Mouse (Mus musculus): ENCODE results near the gene Pank4. TPM values are rescaled to one million over a fixed set of nuclear protein-coding genes. Genes with fewer than 3 reads are reported as not detected.

Pank4 gene
- polyA plus RNA-seq, 2 experiments = 19.5 to 32.5 TPM

GRCm38 (mm10) chr4:154961911-154962310 lies 2.0 kb upstream of the Pank4 start:
- H3K4me3 ChIP-seq (ENCODE audit: insufficient read depth in 1 of 2, low read depth in 2 of 2, low read length in 2 of 2) = peak overlapping the region in 1 of 2 experiments; percentile 1; a peak in 1 of 4 replicates
- H3K9ac ChIP-seq (replicated peaks) = no peak overlapping the region
- H3K27ac ChIP-seq = no peak overlapping the region
- ATAC-seq (ENCODE audit: insufficient read depth) (no peak), DNase-seq (ENCODE audit: low read depth in 3 of 3, low spot score in 3 of 3) (no peak)
- H3K9me3 ChIP-seq (ENCODE audit: control insufficient read depth, low read length) = no peaks in the 10 kb centered on the region
- H3K27me3 ChIP-seq (ENCODE audit: control insufficient read depth, insufficient read depth, low read length) = peaks cover 66% of the 10 kb centered on the region
- TF ChIP-seq CTCF (IDR thresholded peaks at IDR 0.05; ENCODE audit: low read depth) (no peak), EP300 (IDR thresholded peaks at IDR 0.05; ENCODE audit: low read depth) (no peak)
- H3K36me3 ChIP-seq (replicated peaks; ENCODE audit: control insufficient read depth, insufficient read depth, low read depth) = peaks cover 11% of the 10 kb centered on the region
- H3K4me1 ChIP-seq (replicated peaks; ENCODE audit: control insufficient read depth in 2 of 2, insufficient read depth in 2 of 2, low read length in 1 of 2) = peaks cover 11 to 18% of the 10 kb centered on the region in 2 experiments
- H3K4me2 ChIP-seq (ENCODE audit: low read depth) = no peak overlapping the region
- WGBS (ENCODE audit: insufficient replicate concordance) = 19% methylated on average over 13 of the region's 13 CpGs

GRCm38 (mm10) chr4:154962683-154963082 lies 1.2 kb upstream of the Pank4 start:
- TF ChIP-seq CTCF (IDR thresholded peaks at IDR 0.05; ENCODE audit: low read depth) (no peak), EP300 (IDR thresholded peaks at IDR 0.05; ENCODE audit: low read depth) (no peak)
- Histone ChIP-seq H3K9ac (replicated peaks) (no peak overlapping the region), H3K27ac (no peak overlapping the region), H3K36me3 (replicated peaks; ENCODE audit: control insufficient read depth, insufficient read depth, low read depth) (peaks cover 18% of the 10 kb centered on the region), H3K9me3 (ENCODE audit: control insufficient read depth, low read length) (no peaks in the 10 kb centered on the region), H3K27me3 (ENCODE audit: control insufficient read depth, insufficient read depth, low read length) (peaks cover 58% of the 10 kb centered on the region), H3K4me3 (ENCODE audit: insufficient read depth in 1 of 2, low read depth in 2 of 2, low read length in 2 of 2) (no peak overlapping the region), H3K4me1 (replicated peaks; ENCODE audit: control insufficient read depth in 2 of 2, insufficient read depth in 2 of 2, low read length in 1 of 2) (peaks cover 11 to 18% of the 10 kb centered on the region in 2 experiments), H3K4me2 (ENCODE audit: low read depth) (no peak overlapping the region)
- DNase-seq (ENCODE audit: low read depth in 3 of 3, low spot score in 3 of 3) (no peak), ATAC-seq (ENCODE audit: insufficient read depth) (no peak)
- WGBS (ENCODE audit: insufficient replicate concordance) = 68% methylated on average over 7 of the region's 7 CpGs

- H3K4me1 ChIP-seq (replicated peaks; ENCODE audit: control insufficient read depth in 2 of 2, insufficient read depth in 2 of 2, low read length in 1 of 2) = peaks cover 11 to 18% of the 10 kb centered on the region in 2 experiments
- peak overlapping the region; percentile 48 for H3K9ac ChIP-seq (replicated peaks)
- WGBS (ENCODE audit: insufficient replicate concordance) = 48% methylated on average over 11 of the region's 11 CpGs
- TF ChIP-seq CTCF (IDR thresholded peaks at IDR 0.05; ENCODE audit: low read depth) = no peak
- no peak for TF ChIP-seq EP300 (IDR thresholded peaks at IDR 0.05; ENCODE audit: low read depth)
- no peak overlapping the region for H3K27ac ChIP-seq
- H3K4me3 ChIP-seq (ENCODE audit: insufficient read depth in 1 of 2, low read depth in 2 of 2, low read length in 2 of 2) = peak overlapping the region; percentile 92 to 93
- H3K9me3 ChIP-seq (ENCODE audit: control insufficient read depth, low read length) = no peaks in the 10 kb centered on the region
- peak overlapping the region; percentile 96 for H3K4me2 ChIP-seq (ENCODE audit: low read depth)
- ATAC-seq (ENCODE audit: insufficient read depth) = no peak
- no peak for DNase-seq (ENCODE audit: low read depth in 3 of 3, low spot score in 3 of 3)
- peaks cover 52% of the 10 kb centered on the region for H3K27me3 ChIP-seq (ENCODE audit: control insufficient read depth, insufficient read depth, low read length)
- peaks cover 22% of the 10 kb centered on the region for H3K36me3 ChIP-seq (replicated peaks; ENCODE audit: control insufficient read depth, insufficient read depth, low read depth)
These were observed 610 bp upstream of the Pank4 start for GRCm38 (mm10) chr4:154963190-154963836.

DNA sequence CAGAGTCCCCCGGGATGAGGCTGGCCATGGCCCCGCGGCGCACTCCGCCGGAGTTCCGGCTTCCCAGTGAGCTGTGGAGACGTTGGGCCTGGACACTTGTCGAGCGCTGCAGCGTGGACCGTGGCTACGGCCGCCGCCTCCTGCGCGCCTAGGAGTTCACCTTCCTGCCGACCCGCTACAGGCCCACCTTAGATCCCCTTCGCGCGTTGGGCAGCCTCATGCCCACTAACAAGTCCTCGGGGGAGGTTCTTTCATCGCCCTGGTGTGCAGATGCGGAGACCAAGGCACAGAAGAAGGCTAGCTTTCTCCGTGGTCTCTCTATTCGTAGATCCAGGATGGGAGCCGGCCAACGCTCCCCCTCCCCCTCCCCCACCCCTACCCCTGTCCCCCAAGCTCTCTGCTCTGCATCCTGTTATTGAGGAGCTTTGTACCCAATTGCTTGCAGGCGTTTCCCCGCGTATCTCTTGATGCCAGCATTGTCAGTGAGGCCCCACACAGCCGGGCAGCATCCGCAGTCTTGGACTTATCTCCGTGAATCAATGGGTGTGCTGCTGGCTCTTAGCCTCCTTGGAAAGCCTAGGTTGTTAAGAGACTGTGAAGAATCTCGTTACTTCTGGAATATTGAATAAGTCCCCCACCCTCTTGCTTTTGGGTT lies 785 bp downstream of the Pank4 start:
- Histone ChIP-seq H3K27ac (peak overlapping the region; percentile 89), H3K4me1 (replicated peaks; ENCODE audit: control insufficient read depth in 2 of 2, insufficient read depth in 2 of 2, low read length in 1 of 2) (peaks cover 11 to 18% of the 10 kb centered on the region in 2 experiments), H3K36me3 (replicated peaks; ENCODE audit: control insufficient read depth, insufficient read depth, low read depth) (peaks cover 32% of the 10 kb centered on the region), H3K4me2 (ENCODE audit: low read depth) (peak overlapping the region; percentile 96), H3K9me3 (ENCODE audit: control insufficient read depth, low read length) (no peaks in the 10 kb centered on the region), H3K4me3 (ENCODE audit: insufficient read depth in 1 of 2, low read depth in 2 of 2, low read length in 2 of 2) (peak overlapping the region; percentile 92 to 93), H3K9ac (replicated peaks) (peak overlapping the region; percentile 97), H3K27me3 (ENCODE audit: control insufficient read depth, insufficient read depth, low read length) (peaks cover 38% of the 10 kb centered on the region)
- DNase-seq (ENCODE audit: low read depth in 3 of 3, low spot score in 3 of 3) = peak; percentile 74 to 78 (median 76)
- peak; percentile 78 for ATAC-seq (ENCODE audit: insufficient read depth)
- WGBS (ENCODE audit: insufficient replicate concordance) = 0% methylated on average over 35 of the region's 36 CpGs
- TF ChIP-seq EP300 (IDR thresholded peaks at IDR 0.05; ENCODE audit: low read depth) (peak; percentile 52; the same call in 1 of the 2 replicates), CTCF (IDR thresholded peaks at IDR 0.05; ENCODE audit: low read depth) (no peak)

DNA sequence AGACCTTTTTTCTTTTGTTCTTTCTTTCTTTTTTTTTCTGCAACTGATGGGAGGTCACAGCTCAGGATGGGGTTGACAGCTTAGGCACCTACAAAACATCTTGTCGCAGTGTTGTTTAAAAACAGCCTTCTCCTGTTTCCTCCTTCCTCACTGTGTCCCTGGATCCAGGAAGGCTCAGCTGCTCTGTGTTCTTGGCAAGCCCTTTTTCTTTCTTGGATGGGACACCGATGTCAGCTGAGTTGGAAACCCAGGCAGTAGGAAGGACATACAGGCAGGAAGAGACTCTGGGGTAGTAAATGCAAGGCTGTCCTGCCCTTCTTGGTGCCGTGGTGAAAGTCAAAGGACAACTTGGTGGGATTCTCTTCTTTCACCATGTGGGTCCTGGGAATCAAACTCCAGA lies 1.9 kb downstream of the Pank4 start:
- H3K9ac ChIP-seq (replicated peaks) = peak overlapping the region; percentile 97
- 81% methylated on average over 3 of the region's 3 CpGs for WGBS (ENCODE audit: insufficient replicate concordance)
- peaks cover 11 to 18% of the 10 kb centered on the region in 2 experiments for H3K4me1 ChIP-seq (replicated peaks; ENCODE audit: control insufficient read depth in 2 of 2, insufficient read depth in 2 of 2, low read length in 1 of 2)
- DNase-seq (ENCODE audit: low read depth in 3 of 3, low spot score in 3 of 3) (no peak), ATAC-seq (ENCODE audit: insufficient read depth) (no peak)
- TF ChIP-seq EP300 (IDR thresholded peaks at IDR 0.05; ENCODE audit: low read depth) = no peak
- TF ChIP-seq CTCF (IDR thresholded peaks at IDR 0.05; ENCODE audit: low read depth) = no peak
- peaks cover 26% of the 10 kb centered on the region for H3K27me3 ChIP-seq (ENCODE audit: control insufficient read depth, insufficient read depth, low read length)
- no peaks in the 10 kb centered on the region for H3K9me3 ChIP-seq (ENCODE audit: control insufficient read depth, low read length)
- peak overlapping the region; percentile 92 to 93; a peak in 3 of 4 replicates for H3K4me3 ChIP-seq (ENCODE audit: insufficient read depth in 1 of 2, low read depth in 2 of 2, low read length in 2 of 2)
- H3K4me2 ChIP-seq (ENCODE audit: low read depth) = peak overlapping the region; percentile 96
- H3K27ac ChIP-seq = peak overlapping the region; percentile 89; the same call in 1 of the 2 replicates
- H3K36me3 ChIP-seq (replicated peaks; ENCODE audit: control insufficient read depth, insufficient read depth, low read depth) = peaks cover 43% of the 10 kb centered on the region
